Mouse (Mus musculus) MEL (cell line): ENCODE results near the gene Fat2.

ENCODE experiments used
- CTCF ChIP-seq, 3 experiments: IDR thresholded peaks in 2 of 3; conservative IDR thresholded peaks in 1 of 3; 2 replicates each; pipeline ENCODE4 v1.5.1; 2011 to 2012; ENCODE audit warnings: low read length in 3 of 3, low read depth in 2 of 3, mild to moderate bottlenecking in 2 of 3, improper control_type of control experiment in 1 of 3, inconsistent platforms in 1 of 3, mixed read lengths in 1 of 3, moderate library complexity in 1 of 3; ENCODE audit not compliant: control insufficient read depth in 1 of 3, insufficient read depth in 1 of 3, poor library complexity in 1 of 3, severe bottlenecking in 1 of 3
- NRF1 ChIP-seq: IDR thresholded peaks from 2 replicates; pipeline ENCODE4 v1.6.1; 2014; ENCODE audit warnings: low read depth, mild to moderate bottlenecking, inconsistent platforms, low read length, improper control_type of control experiment, moderate library complexity; ENCODE audit not compliant: poor library complexity, insufficient read depth, severe bottlenecking
- POLR2A ChIP-seq, 2 experiments: IDR thresholded peaks; 2 replicates each; pipeline ENCODE4 v1.6.1; 2011 to 2012; ENCODE audit warnings: low read length in 2 of 2, mild to moderate bottlenecking in 2 of 2, control low read depth in 1 of 2, improper control_type of control experiment in 1 of 2, low read depth in 1 of 2, moderate library complexity in 1 of 2; ENCODE audit not compliant: control insufficient read depth in 1 of 2, insufficient read depth in 1 of 2, poor library complexity in 1 of 2
- TCF12 ChIP-seq: IDR thresholded peaks from 2 replicates; pipeline ENCODE4 v1.6.1; 2014; ENCODE audit warnings: low read depth, mild to moderate bottlenecking, inconsistent platforms, low read length, improper control_type of control experiment, moderate library complexity

GRCm38 (mm10) chr11:55380908-55381307 lies 44.5 kb upstream of the Fat2 start:
- TF ChIP-seq CTCF (IDR thresholded peaks at IDR 0.05 in 2 of 3, conservative IDR thresholded peaks at IDR 0.05 in 1 of 3; ENCODE audit: control insufficient read depth in 1 of 3, insufficient read depth in 1 of 3, low read depth in 2 of 3, low read length in 3 of 3, poor library complexity in 1 of 3, severe bottlenecking in 1 of 3) = no peak
- no peak for TF ChIP-seq NRF1
- TF ChIP-seq TCF12 = 0 out of 2 replicates have a peak, but pooled peaks have one; percentile 9
- no peak for TF ChIP-seq POLR2A (IDR thresholded peaks at IDR 0.05; ENCODE audit: control insufficient read depth in 1 of 2, insufficient read depth in 1 of 2, low read depth in 1 of 2, low read length in 2 of 2, poor library complexity in 1 of 2)
